Comparison of ENCODE assay signal across 19 mouse cellular contexts in the genomic region with DNA sequence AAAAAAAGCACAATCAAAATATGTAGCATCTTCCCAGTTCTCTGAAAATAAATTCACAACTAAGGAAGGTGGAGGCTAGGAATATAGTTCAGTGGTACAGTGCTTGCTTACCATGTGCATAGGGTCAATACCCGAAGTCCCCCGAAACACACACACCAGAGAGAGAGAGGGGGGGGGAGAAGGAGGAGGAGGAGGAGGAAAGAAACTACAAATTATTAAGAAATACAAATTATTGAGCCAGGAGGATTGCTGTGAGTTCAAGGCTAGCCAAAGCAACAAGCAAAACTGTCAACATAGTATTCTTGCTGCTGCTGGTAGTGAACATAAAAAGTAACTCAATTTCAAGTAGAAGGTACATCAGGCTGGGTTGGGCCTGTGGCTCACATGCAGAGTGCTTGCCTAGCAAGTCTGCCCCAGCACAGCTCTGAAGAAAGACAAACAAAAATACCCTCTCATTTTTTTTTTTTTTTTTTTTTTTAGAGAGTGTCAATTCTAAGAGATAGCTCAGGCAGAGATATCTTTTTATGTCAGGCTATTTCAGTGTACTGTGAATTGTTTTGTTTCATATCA. TPM values are rescaled to one million over a fixed set of nuclear protein-coding genes. Genes with fewer than 3 reads are reported as not detected.
DNase-seq lines count a peak whose midpoint lies in the region; ATAC-seq lines count a peak whose summit lies in the region.
"Had no signal": no experiment of that assay in that cellular context is flagged by ENCODE, and none has a peak within 500 bp of the region (broad histone marks: within the 10 kb centered on the region; RNA-seq: fewer than 3 reads in every experiment).

No protein-coding gene starts in this region.

- H3K27me3 ChIP-seq in forebrain, embryonic 14.5 days (replicated peaks; ENCODE audit: control insufficient read depth, insufficient read depth, low read length), result no peaks in the 10 kb centered on the region
- no peaks in the 10 kb centered on the region for H3K27me3 ChIP-seq in hindbrain, embryonic 15.5 days
- H3K27me3 ChIP-seq in neural tube, embryonic 12.5 days (replicated peaks), result peaks cover 46% of the 10 kb centered on the region

- no peaks in the 10 kb centered on the region for H3K9me3 ChIP-seq in forebrain, embryonic 14.5 days (replicated peaks; ENCODE audit: control insufficient read depth, low read length)
- H3K9me3 ChIP-seq in hindbrain, embryonic 15.5 days, result no peaks in the 10 kb centered on the region
- no peaks in the 10 kb centered on the region for H3K9me3 ChIP-seq in neural tube, embryonic 12.5 days
- H3K9me3 ChIP-seq: lung, embryonic 15.5 days had no signal

- 32% methylated on average over 2 of the region's 2 CpGs for WGBS in forebrain, embryonic 14.5 days
- 31% methylated on average over 2 of the region's 2 CpGs for WGBS in hindbrain, embryonic 15.5 days
- WGBS in neural tube, embryonic 12.5 days, result 25% methylated on average over 2 of the region's 2 CpGs

- peak overlapping the region; percentile 98 for H3K4me2 ChIP-seq in forebrain, embryonic 14.5 days (ENCODE audit: low read length)
- H3K4me2 ChIP-seq in hindbrain, embryonic 15.5 days, result peak overlapping the region; percentile 91
- peak overlapping the region; percentile 84 for H3K4me2 ChIP-seq in neural tube, embryonic 12.5 days (replicated peaks)

- peak overlapping the region; percentile 100 for H3K9ac ChIP-seq in forebrain, embryonic 14.5 days (ENCODE audit: low read length)
- peak overlapping the region; percentile 84 for H3K9ac ChIP-seq in hindbrain, embryonic 15.5 days
- peak overlapping the region; percentile 96; the same call in 1 of the 2 replicates for H3K9ac ChIP-seq in neural tube, embryonic 12.5 days
- H3K9ac ChIP-seq: lung, embryonic 15.5 days had no signal

- H3K4me3 ChIP-seq in forebrain, embryonic 14.5 days (ENCODE audit: low read depth, low read length), result peak overlapping the region; percentile 56; the same call in 1 of the 2 replicates
- peak overlapping the region; percentile 50; the same call in 1 of the 2 replicates for H3K4me3 ChIP-seq in hindbrain, embryonic 15.5 days
- peak overlapping the region; percentile 54; the same call in 1 of the 2 replicates for H3K4me3 ChIP-seq in neural tube, embryonic 12.5 days
- H3K4me3 ChIP-seq: megakaryocyte, embryonic 14.5 days had no signal

- H3K36me3 ChIP-seq in forebrain, embryonic 14.5 days (ENCODE audit: control insufficient read depth, insufficient read depth, low read length), result no peaks in the 10 kb centered on the region
- no peaks in the 10 kb centered on the region for H3K36me3 ChIP-seq in hindbrain, embryonic 15.5 days
- H3K36me3 ChIP-seq in neural tube, embryonic 12.5 days, result no peaks in the 10 kb centered on the region
- H3K36me3 ChIP-seq: lung, embryonic 15.5 days had no signal

- peak; percentile 17 for DNase-seq in embryo, embryonic 10.5 days (ENCODE audit: low spot score)
- no peak for DNase-seq in embryo, embryonic 9.5 days (ENCODE audit: extremely low spot score)
- DNase-seq in forebrain, embryonic 14.5 days (ENCODE audit: low spot score), result peak; percentile 54
- DNase-seq in heart, adult 11 months, result no peak
- DNase-seq in gastrocnemius, adult 18-20 months (ENCODE audit: low spot score), result no peak
- DNase-seq in kidney, adult 8-10 months, result no peak
- DNase-seq: adrenal gland, postnatal 25 days; gastrocnemius, postnatal 10 days; kidney, postnatal 10 days; layer of hippocampus, adult 9-11 months; left cerebral cortex, postnatal 4 days; right cerebral cortex, adult 18-20 months; thymus, postnatal 25 days had no signal

- H3K27ac ChIP-seq in forebrain, embryonic 14.5 days (ENCODE audit: low read depth, low read length), result peak overlapping the region; percentile 100
- H3K27ac ChIP-seq in hindbrain, embryonic 15.5 days (replicated peaks), result peak overlapping the region; percentile 96
- no peak overlapping the region for H3K27ac ChIP-seq in neural tube, embryonic 12.5 days
- H3K27ac ChIP-seq: lung, embryonic 15.5 days had no signal

- ATAC-seq in forebrain, embryonic 14.5 days, result no peak
- ATAC-seq in hindbrain, embryonic 15.5 days (ENCODE audit: low FRiP score, low read depth), result no peak
- no peak for ATAC-seq in neural tube, embryonic 12.5 days (ENCODE audit: low FRiP score, low read depth)
- ATAC-seq: intestine, postnatal 0 days had no signal

- peaks cover 44% of the 10 kb centered on the region for H3K4me1 ChIP-seq in forebrain, embryonic 14.5 days (ENCODE audit: control insufficient read depth, insufficient read depth, low read length)
- H3K4me1 ChIP-seq in hindbrain, embryonic 15.5 days (replicated peaks), result peaks cover 52% of the 10 kb centered on the region
- H3K4me1 ChIP-seq in neural tube, embryonic 12.5 days, result peaks cover 60% of the 10 kb centered on the region

RNA-seq across cellular contexts. Expression of gene Rhbg, which starts 54.9 kb away (rescaled TPM):
- polyA plus RNA-seq in forebrain, embryonic 14.5 days (2014; fragmentation: Nextera tagmentation; extraction: Ambion mirVana), result 0.25 TPM in 1 of 2 replicates, not detected in the other
- 0.55 and 0.60 TPM in 2 replicates for polyA plus RNA-seq in hindbrain, embryonic 15.5 days (2015; fragmentation: Nextera tagmentation; extraction: Ambion mirVana)
- 0.32 and 0.79 TPM in 2 replicates for polyA plus RNA-seq in neural tube, embryonic 12.5 days (2016; fragmentation: Nextera tagmentation; extraction: Ambion mirVana)
- total RNA-seq in gastrocnemius, adult 18-20 months (2021), result not detected
- total RNA-seq: gastrocnemius, postnatal 10 days; heart, postnatal 25 days had no signal

RNA-seq across cellular contexts. Expression of gene Mef2d, which starts 57.5 kb away (rescaled TPM):
- 17.3 and 20.4 TPM in 2 replicates for polyA plus RNA-seq in forebrain, embryonic 14.5 days (2014; fragmentation: Nextera tagmentation; extraction: Ambion mirVana)
- polyA plus RNA-seq in hindbrain, embryonic 15.5 days (2015; fragmentation: Nextera tagmentation; extraction: Ambion mirVana), result 19.2 and 23.9 TPM in 2 replicates
- polyA plus RNA-seq in neural tube, embryonic 12.5 days (2016; fragmentation: Nextera tagmentation; extraction: Ambion mirVana), result 17.6 and 19.8 TPM in 2 replicates
- total RNA-seq in gastrocnemius, adult 18-20 months (2021), result 100 to 1,000 TPM; 174 to 196 TPM

Comparison
In these comparisons a context has a peak if more than half of its experiments do, and no peak if none do; other contexts are left out.
1. DNase-seq: peak in embryo, embryonic 10.5 days (single experiment) and forebrain, embryonic 14.5 days (single experiment); none in embryo, embryonic 9.5 days (single experiment), heart, adult 11 months (single experiment), gastrocnemius, adult 18-20 months (single experiment) and kidney, adult 8-10 months (0 of 2).
2. Peak in every context shown above with its lines, with median percentiles within 50 percentile points of each other: H3K4me2 ChIP-seq, H3K4me3 ChIP-seq and H3K9ac ChIP-seq.